Mouse (Mus musculus) midbrain, postnatal 0 days (tissue): ENCODE data around the gene Cept1. TPM values are rescaled to one million over a fixed set of nuclear protein-coding genes. Genes with fewer than 3 reads are reported as not detected.
"Not testable (repeated sequence)": the region's sequence is repeated elsewhere in the genome, so short reads cannot be mapped to it uniquely, and the experiment has no call there.

Experiments
- ATAC-seq: fragments of 200-750 bp; cut with Nextera tagmentation; 2 replicates; pipeline ENCODE4 v1.8.0; 2017; ENCODE audit warnings: moderate number of reproducible peaks, mild to moderate bottlenecking, moderate TSS enrichment, moderate library complexity; ENCODE audit not compliant: low FRiP score
- DNase-seq: peaks from one replicate; pipeline ENCODE4 v3.0.0-alpha.2; 2015; ENCODE audit warnings: low spot score
- H3K27ac ChIP-seq: fragments of 300-500 bp; sonication (generic); 2 replicates; pipeline ENCODE4 v1.5.1; 2014; ENCODE audit warnings: low read depth, mild to moderate bottlenecking, low read length, mixed read lengths
- H3K27me3 ChIP-seq: fragments of 300-500 bp; sonication (generic); 2 replicates; pipeline ENCODE4 v1.6.1; 2014; ENCODE audit warnings: low read length, control low read depth, mixed read lengths; ENCODE audit not compliant: insufficient read depth
- H3K36me3 ChIP-seq: fragments of 300-500 bp; sonication (generic); 2 replicates; pipeline ENCODE4 v1.6.1; 2014; ENCODE audit warnings: low read length, control low read depth, mixed read lengths; ENCODE audit not compliant: insufficient read depth
- H3K4me1 ChIP-seq: fragments of 300-500 bp; sonication (generic); 2 replicates; pipeline ENCODE4 v1.6.1; 2014; ENCODE audit warnings: mild to moderate bottlenecking, control low read depth, antibody characterized with exemption, low read length, mixed read lengths; ENCODE audit not compliant: insufficient read depth
- H3K4me2 ChIP-seq: fragments of 300-500 bp; sonication (generic); 2 replicates; pipeline ENCODE4 v1.6.1; 2014; ENCODE audit warnings: low read depth, mild to moderate bottlenecking, low read length, mixed read lengths; ENCODE audit not compliant: poor library complexity, severe bottlenecking
- H3K4me3 ChIP-seq: fragments of 300-500 bp; sonication (generic); 2 replicates; pipeline ENCODE4 v1.5.1; 2014; ENCODE audit warnings: low read depth, mild to moderate bottlenecking, low read length, moderate library complexity
- H3K9ac ChIP-seq: fragments of 300-500 bp; sonication (generic); replicated peaks from 2 replicates; pipeline ENCODE4 v1.6.1; 2014; ENCODE audit warnings: mild to moderate bottlenecking, low read length, moderate library complexity, mixed read lengths; ENCODE audit not compliant: poor library complexity, severe bottlenecking
- H3K9me3 ChIP-seq: fragments of 300-500 bp; sonication (generic); 2 replicates; pipeline ENCODE4 v1.6.1; 2016; ENCODE audit warnings: low read length, control low read depth
- CTCF ChIP-seq: IDR thresholded peaks from 2 replicates; pipeline ENCODE4 v1.5.1; 2016; ENCODE audit warnings: antibody characterized with exemption, mild to moderate bottlenecking
- WGBS: fragments of 180-500 bp; shearing (Covaris S2); extraction: QIAGEN DNeasy Blood & Tissue Kit; methylation state at CpG from one replicate; pipeline ENCODE4 v1.1.7; 2014; 5-methylcytosine and 5-hydroxymethylcytosine counted together
- polyA plus RNA-seq: library from polyadenylated mRNA; unstranded; fragments of >200 nt; fragmentation: Nextera tagmentation; extraction: Ambion mirVana; gene quantifications from 2 replicates; pipeline ENCODE4 v1.2.1, GENCODE M21; 2015
- total RNA-seq: library from RNA; depleted of rRNA; stranded (reverse); fragments of >200 nt; gene quantifications from 2 replicates; pipeline ENCODE4 v1.2.3, GENCODE M21; 2014; rRNA removed

Gene Cept1
- total RNA-seq (49.4 and 57.5 TPM in 2 replicates), polyA plus RNA-seq (36.6 and 43.0 TPM in 2 replicates)

GRCm38 (mm10) chr3:106547171-106547923 lies at the start of gene Cept1, which contains the start of gene Dram2:
Gene Cept1, minus strand, starts transcription at chr3:106547802.
Gene Dram2, plus strand, starts transcription at chr3:106547798.
- Histone ChIP-seq H3K9me3 (no peaks in the 10 kb centered on the region), H3K4me2 (peak within 1 kb of the TSS; percentile 68), H3K36me3 (0 out of 2 replicates have a peak, but pooled peaks cover 3% of the 10 kb centered on the region), H3K27ac (peak within 1 kb of the TSS; percentile 95), H3K4me1 (peaks cover 6% of the 10 kb centered on the region; the same call in 1 of the 2 replicates), H3K4me3 (peak within 1 kb of the TSS; percentile 79), H3K27me3 (no peaks in the 10 kb centered on the region), H3K9ac (peak within 1 kb of the TSS; percentile 89)
- 0% methylated on average over 55 of the region's 63 CpGs for WGBS
- ATAC-seq: peak; percentile 96
- peak; percentile 32; the same call in 1 of the 2 replicates for TF ChIP-seq CTCF
- peak; percentile 98 for DNase-seq

GRCm38 (mm10) chr3:106593631-106594030 lies 46.0 kb upstream of the Cept1 start:
- 81% methylated on average over 4 of the region's 4 CpGs for WGBS
- H3K36me3 ChIP-seq, H3K27me3 ChIP-seq, H3K4me3 ChIP-seq, H3K4me2 ChIP-seq, H3K4me1 ChIP-seq, H3K27ac ChIP-seq, DNase-seq, H3K9ac ChIP-seq, H3K9me3 ChIP-seq, ATAC-seq: not testable (repeated sequence)

- TF ChIP-seq CTCF: no peak
- no peaks in the 10 kb centered on the region for H3K9me3 ChIP-seq
- WGBS: 100% methylated on average over 2 of the region's 2 CpGs
These were observed 31.7 kb upstream of the Cept1 start for GRCm38 (mm10) chr3:106579296-106579695.

GRCm38 (mm10) chr3:106573191-106573590 lies 25.6 kb upstream of the Cept1 start:
- ATAC-seq (no peak), DNase-seq (no peak)
- no peak for TF ChIP-seq CTCF
- Histone ChIP-seq H3K4me2 (no peak overlapping the region), H3K27ac (no peak overlapping the region), H3K27me3 (no peaks in the 10 kb centered on the region), H3K9ac (no peak overlapping the region), H3K4me3 (no peak overlapping the region), H3K9me3 (no peaks in the 10 kb centered on the region), H3K4me1 (no peaks in the 10 kb centered on the region), H3K36me3 (peaks cover 3% of the 10 kb centered on the region; the same call in 1 of the 2 replicates)
- 85% methylated on average over 3 of the region's 3 CpGs for WGBS

More at GRCm38 (mm10) chr3:106579296-106579695, 31.7 kb upstream of the Cept1 start:
- DNase-seq (no peak), ATAC-seq (no peak)
- no peak overlapping the region for H3K4me2 ChIP-seq
- H3K9ac ChIP-seq: no peak overlapping the region
- no peaks in the 10 kb centered on the region for H3K4me1 ChIP-seq
- H3K4me3 ChIP-seq: no peak overlapping the region
- no peak overlapping the region for H3K27ac ChIP-seq
- H3K36me3 ChIP-seq: no peaks in the 10 kb centered on the region
- H3K27me3 ChIP-seq: no peaks in the 10 kb centered on the region

GRCm38 (mm10) chr3:106565876-106566275 lies 18.3 kb upstream of the Cept1 start:
- H3K9me3 ChIP-seq: no peaks in the 10 kb centered on the region
- H3K4me2 ChIP-seq: no peak overlapping the region
- no peak overlapping the region for H3K27ac ChIP-seq
- DNase-seq (no peak), ATAC-seq (no peak)
- no peak overlapping the region for H3K4me3 ChIP-seq
- no peak overlapping the region for H3K9ac ChIP-seq
- H3K4me1 ChIP-seq: no peaks in the 10 kb centered on the region
- H3K36me3 ChIP-seq: no peaks in the 10 kb centered on the region; the same call in 1 of the 2 replicates
- 95% methylated on average over 3 of the region's 3 CpGs for WGBS
- H3K27me3 ChIP-seq: no peaks in the 10 kb centered on the region
- no peak for TF ChIP-seq CTCF

GRCm38 (mm10) chr3:106558271-106558670 lies 10.7 kb upstream of the Cept1 start:
- Histone ChIP-seq H3K9ac (no peak overlapping the region), H3K4me2 (no peak overlapping the region), H3K4me1 (no peaks in the 10 kb centered on the region), H3K27me3 (no peaks in the 10 kb centered on the region), H3K27ac (no peak overlapping the region), H3K9me3 (no peaks in the 10 kb centered on the region), H3K4me3 (no peak overlapping the region), H3K36me3 (peaks cover 17% of the 10 kb centered on the region; the same call in 1 of the 2 replicates)
- TF ChIP-seq CTCF: no peak
- ATAC-seq: no peak
- DNase-seq: no peak
